In the genomic region with DNA sequence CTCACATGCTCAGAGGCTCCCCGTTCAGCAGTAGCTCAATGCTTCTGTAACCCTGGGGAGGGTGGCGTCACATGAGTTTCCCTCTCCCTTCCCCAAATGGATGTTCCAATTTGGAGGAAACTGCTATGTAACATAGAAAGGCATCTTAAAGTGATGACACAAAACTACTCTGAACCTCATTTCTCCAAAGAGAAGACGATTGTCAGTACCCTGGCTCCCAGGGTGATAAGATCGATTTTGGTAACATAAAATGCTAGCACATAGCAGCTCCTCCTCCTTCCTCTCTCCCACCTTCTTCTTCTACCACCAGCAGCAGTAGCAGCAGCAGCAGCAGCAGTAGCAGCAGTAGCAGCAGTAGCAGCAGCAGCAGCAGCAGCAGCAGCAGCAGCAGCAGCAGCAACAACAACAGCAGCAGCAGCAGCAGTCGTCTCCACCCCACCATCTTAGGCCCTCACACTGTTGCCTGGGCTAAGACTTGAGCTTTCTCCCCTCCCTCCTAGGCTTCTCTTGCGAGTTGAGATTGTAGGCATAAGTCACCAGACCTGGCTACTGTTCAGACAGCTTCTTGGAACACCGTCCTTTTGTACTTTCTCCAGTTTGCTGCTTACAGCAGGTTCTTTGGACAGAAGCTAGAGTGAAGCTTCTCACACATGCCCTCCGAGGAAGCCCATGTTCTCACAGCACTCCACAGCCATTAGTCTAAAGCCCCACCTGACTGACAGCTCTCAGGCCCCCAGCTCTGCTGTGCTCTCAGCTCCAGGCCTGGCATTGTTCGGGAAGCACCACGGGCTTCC, we compare ENCODE assay signal across 13 mouse cellular contexts.
DNase-seq lines count a peak whose midpoint lies in the region; ATAC-seq and TF ChIP-seq lines count a peak whose summit lies in the region.
"Had no signal": no experiment of that assay in that cellular context is flagged by ENCODE, and none has a peak within 500 bp of the region (broad histone marks: within the 10 kb centered on the region; RNA-seq: fewer than 3 reads in every experiment).

No protein-coding gene starts in this region.

- no peaks in the 10 kb centered on the region for H3K9me3 ChIP-seq in midbrain, embryonic 11.5 days (ENCODE audit: control insufficient read depth, low read length)
- H3K9me3 ChIP-seq in midbrain, embryonic 15.5 days, result no peaks in the 10 kb centered on the region
- no peaks in the 10 kb centered on the region for H3K9me3 ChIP-seq in neural tube, embryonic 15.5 days (replicated peaks)
- H3K9me3 ChIP-seq: embryonic facial prominence, embryonic 15.5 days; limb, embryonic 13.5 days had no signal

- no peaks in the 10 kb centered on the region for H3K36me3 ChIP-seq in midbrain, embryonic 11.5 days (ENCODE audit: control insufficient read depth, insufficient read depth, low read length)
- no peaks in the 10 kb centered on the region for H3K36me3 ChIP-seq in midbrain, embryonic 15.5 days (replicated peaks)
- no peaks in the 10 kb centered on the region for H3K36me3 ChIP-seq in neural tube, embryonic 15.5 days
- H3K36me3 ChIP-seq: embryonic facial prominence, embryonic 15.5 days had no signal

- ATAC-seq in frontal cortex, adult (ENCODE audit: low TSS enrichment), result 0 out of 2 replicates have a peak, but pooled peaks have one; percentile 39
- ATAC-seq in midbrain, embryonic 11.5 days (ENCODE audit: low FRiP score), result no peak
- ATAC-seq in midbrain, embryonic 15.5 days (replicated peaks), result no peak
- ATAC-seq in neural tube, embryonic 15.5 days (ENCODE audit: low FRiP score), result peak; percentile 35; the same call in 1 of the 2 replicates
- ATAC-seq: activated CD4-positive, CD25-positive, alpha-beta regulatory T cell, adult 4 months had no signal

- no peak overlapping the region for H3K27ac ChIP-seq in midbrain, embryonic 11.5 days (ENCODE audit: low read depth, low read length)
- H3K27ac ChIP-seq in midbrain, embryonic 15.5 days, result no peak overlapping the region
- peak overlapping the region; percentile 10; the same call in 1 of the 2 replicates for H3K27ac ChIP-seq in bone marrow macrophage, adult 2 months (ENCODE audit: insufficient read depth, low read depth, low read length)
- H3K27ac ChIP-seq in neural tube, embryonic 15.5 days (replicated peaks), result peak overlapping the region; percentile 46
- H3K27ac ChIP-seq: embryonic facial prominence, embryonic 15.5 days; limb, embryonic 13.5 days had no signal

- peaks cover 3% of the 10 kb centered on the region; the same call in 1 of the 2 replicates for H3K4me1 ChIP-seq in midbrain, embryonic 11.5 days (ENCODE audit: control insufficient read depth, insufficient read depth, low read length)
- H3K4me1 ChIP-seq in midbrain, embryonic 15.5 days, result no peaks in the 10 kb centered on the region
- peaks cover 34% of the 10 kb centered on the region for H3K4me1 ChIP-seq in bone marrow macrophage, adult 2 months (ENCODE audit: control insufficient read depth, insufficient read depth, low read length)
- peaks cover 15% of the 10 kb centered on the region for H3K4me1 ChIP-seq in neural tube, embryonic 15.5 days
- H3K4me1 ChIP-seq: embryonic facial prominence, embryonic 15.5 days; limb, embryonic 13.5 days had no signal

- no peak for DNase-seq in frontal cortex, postnatal 25 days (ENCODE audit: low spot score in 2 of 2)
- DNase-seq in midbrain, embryonic 11.5 days (ENCODE audit: low spot score, missing footprints), result peak; percentile 73
- DNase-seq in right cerebral cortex, adult 2 months (ENCODE audit: low spot score in 2 of 2), result no peak
- no peak for DNase-seq in thymus, postnatal 10 days (ENCODE audit: low spot score in 2 of 2)
- DNase-seq: cerebellum, adult 9-10 months; gastrocnemius, postnatal 10 days had no signal

- TF ChIP-seq CTCF in bone marrow macrophage, adult 2 months (IDR thresholded peaks at IDR 0.05; ENCODE audit: low read depth, low read length), result no peak

- H3K4me3 ChIP-seq in midbrain, embryonic 11.5 days (ENCODE audit: low read depth, low read length), result no peak overlapping the region
- H3K4me3 ChIP-seq in midbrain, embryonic 15.5 days, result no peak overlapping the region
- H3K4me3 ChIP-seq in bone marrow macrophage, adult 2 months (ENCODE audit: insufficient read depth, low read length), result no peak overlapping the region
- no peak overlapping the region for H3K4me3 ChIP-seq in neural tube, embryonic 15.5 days (replicated peaks)
- H3K4me3 ChIP-seq: embryonic facial prominence, embryonic 15.5 days; limb, embryonic 13.5 days had no signal

- WGBS in midbrain, embryonic 11.5 days, result 82% methylated on average over 10 of the region's 10 CpGs
- WGBS in midbrain, embryonic 15.5 days, result 67% methylated on average over 10 of the region's 10 CpGs
- 58% methylated on average over 10 of the region's 10 CpGs for WGBS in neural tube, embryonic 15.5 days

- TF ChIP-seq POLR2A in bone marrow macrophage, adult 2 months (IDR thresholded peaks at IDR 0.05; ENCODE audit: borderline replicate concordance, low read depth, low read length), result no peak

- no peak overlapping the region for H3K4me2 ChIP-seq in midbrain, embryonic 11.5 days
- no peak overlapping the region for H3K4me2 ChIP-seq in midbrain, embryonic 15.5 days
- no peak overlapping the region for H3K4me2 ChIP-seq in neural tube, embryonic 15.5 days
- H3K4me2 ChIP-seq: embryonic facial prominence, embryonic 15.5 days; limb, embryonic 13.5 days had no signal

- H3K9ac ChIP-seq in midbrain, embryonic 11.5 days (ENCODE audit: low read length), result no peak overlapping the region
- H3K9ac ChIP-seq in midbrain, embryonic 15.5 days, result no peak overlapping the region
- no peak overlapping the region for H3K9ac ChIP-seq in neural tube, embryonic 15.5 days (replicated peaks)
- H3K9ac ChIP-seq: embryonic facial prominence, embryonic 15.5 days; limb, embryonic 13.5 days had no signal

- H3K27me3 ChIP-seq in midbrain, embryonic 11.5 days (ENCODE audit: control insufficient read depth, insufficient read depth, low read length), result no peaks in the 10 kb centered on the region
- no peaks in the 10 kb centered on the region for H3K27me3 ChIP-seq in midbrain, embryonic 15.5 days (replicated peaks)
- H3K27me3 ChIP-seq in neural tube, embryonic 15.5 days (replicated peaks), result no peaks in the 10 kb centered on the region
- H3K27me3 ChIP-seq: embryonic facial prominence, embryonic 15.5 days; limb, embryonic 13.5 days had no signal

Comparison
In these comparisons a context has a peak if more than half of its experiments do, and no peak if none do; other contexts are left out.
1. ATAC-seq: peak in frontal cortex, adult (single experiment) and neural tube, embryonic 15.5 days (single experiment); none in midbrain, embryonic 11.5 days (single experiment) and midbrain, embryonic 15.5 days (single experiment).
2. H3K27ac ChIP-seq: peak in bone marrow macrophage, adult 2 months (single experiment) and neural tube, embryonic 15.5 days (single experiment); none in midbrain, embryonic 11.5 days (single experiment) and midbrain, embryonic 15.5 days (single experiment).